Mouse (Mus musculus): Measurements from ENCODE around the gene Rnf187. TPM values are rescaled to one million over a fixed set of nuclear protein-coding genes. Genes with fewer than 3 reads are reported as not detected.

The Rnf187 gene
- total and polyA plus RNA-seq, 3 experiments, result 280 to 3,830 (median 337) TPM

DNA sequence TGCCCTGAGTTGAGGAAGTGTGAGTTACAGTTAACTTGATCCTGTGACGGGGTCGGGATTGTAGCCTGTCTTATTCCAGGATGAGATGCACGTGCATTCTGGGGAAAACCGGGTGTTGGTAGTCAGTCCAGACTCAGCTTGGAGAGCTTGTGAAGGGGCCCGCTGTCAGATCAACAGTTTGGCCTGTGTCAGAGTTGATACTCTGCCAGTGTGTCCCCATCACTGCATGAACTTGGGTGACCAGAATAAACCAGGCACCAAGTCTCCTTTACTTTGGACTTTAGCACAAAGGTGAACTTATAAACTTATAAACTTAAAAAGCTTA is 40.0 kb upstream of the Rnf187 start:
- peak; percentile 42; the same call in 1 of the 2 replicates for TF ChIP-seq SIN3A (IDR thresholded peaks at IDR 0.05; ENCODE audit: low read length)
- 0 out of 2 replicates have a peak, but pooled peaks have one; percentile 15 for TF ChIP-seq MYC (IDR thresholded peaks at IDR 0.05; ENCODE audit: low read depth, low read length)
- TF ChIP-seq POLR2AphosphoS5 (IDR thresholded peaks at IDR 0.05; ENCODE audit: borderline replicate concordance, low read depth, low read length), result no peak
- Histone ChIP-seq H3K36me3 (ENCODE audit: control insufficient read depth in 1 of 2, insufficient read depth in 2 of 2, low read length in 2 of 2) (peaks cover 6 to 22% of the 10 kb centered on the region in 2 experiments; a peak in 3 of 4 replicates), H3K27ac (ENCODE audit: control insufficient read depth, low read depth, low read length) (no peak overlapping the region), H3K4me3 (ENCODE audit: control insufficient read depth in 1 of 2, insufficient read depth in 1 of 2, low read depth in 2 of 2, low read length in 2 of 2) (peak overlapping the region; percentile 88 to 97), H3K4me1 (ENCODE audit: control insufficient read depth in 1 of 2, insufficient read depth in 2 of 2, low read length in 2 of 2) (peaks cover 15 to 18% of the 10 kb centered on the region in 2 experiments), H3K9ac (ENCODE audit: control insufficient read depth, low read depth, low read length, poor library complexity, severe bottlenecking) (peak overlapping the region; percentile 81), H3K9me3 (replicated peaks; ENCODE audit: insufficient read depth, low read length) (no peaks in the 10 kb centered on the region), H3K79me2 (ENCODE audit: control insufficient read depth, insufficient read depth, low read length, poor library complexity) (peaks cover 53% of the 10 kb centered on the region), H3K27me3 (ENCODE audit: control insufficient read depth in 1 of 2, insufficient read depth in 2 of 2, low read length in 2 of 2) (no peaks in the 10 kb centered on the region)
- no peak for DNase-seq (ENCODE audit: low read depth, low spot score)

- peak within 1 kb of the TSS; percentile 89 for H3K27ac ChIP-seq (ENCODE audit: control insufficient read depth, low read depth, low read length)
- peak within 1 kb of the TSS; percentile 81 for H3K9ac ChIP-seq (ENCODE audit: control insufficient read depth, low read depth, low read length, poor library complexity, severe bottlenecking)
- DNase-seq (ENCODE audit: low read depth, low spot score), result peak; percentile 92
- peaks cover 5 to 23% of the 10 kb centered on the region in 2 experiments; a peak in 3 of 4 replicates for H3K36me3 ChIP-seq (ENCODE audit: control insufficient read depth in 1 of 2, insufficient read depth in 2 of 2, low read length in 2 of 2)
- H3K79me2 ChIP-seq (ENCODE audit: control insufficient read depth, insufficient read depth, low read length, poor library complexity), result peaks cover 52% of the 10 kb centered on the region
- no peaks in the 10 kb centered on the region for H3K27me3 ChIP-seq (ENCODE audit: control insufficient read depth in 1 of 2, insufficient read depth in 2 of 2, low read length in 2 of 2)
- H3K4me1 ChIP-seq (ENCODE audit: control insufficient read depth in 1 of 2, insufficient read depth in 2 of 2, low read length in 2 of 2), result peaks cover 15 to 18% of the 10 kb centered on the region in 2 experiments
- TF ChIP-seq CHD1 (IDR thresholded peaks at IDR 0.05; ENCODE audit: low read depth, low read length) (no peak; the same call in 1 of the 2 replicates), TCF12 (IDR thresholded peaks at IDR 0.05; ENCODE audit: low read depth, low read length) (peak; percentile 59; the same call in 1 of the 2 replicates), GABPA (IDR thresholded peaks at IDR 0.05; ENCODE audit: low read depth, low read length) (0 out of 2 replicates have a peak, but pooled peaks have one; percentile 17), NELFE (IDR thresholded peaks at IDR 0.05; ENCODE audit: low read depth, low read length) (peak; percentile 96), MAZ (IDR thresholded peaks at IDR 0.05; ENCODE audit: low read depth, low read length) (peak; percentile 30; the same call in 1 of the 2 replicates), MYC (IDR thresholded peaks at IDR 0.05; ENCODE audit: low read depth, low read length) (0 out of 2 replicates have a peak, but pooled peaks have one; percentile 20), POLR2AphosphoS5 (IDR thresholded peaks at IDR 0.05; ENCODE audit: borderline replicate concordance, low read depth, low read length) (no peak), NRF1 (IDR thresholded peaks at IDR 0.05; ENCODE audit: insufficient read depth, low read depth, low read length, poor library complexity, severe bottlenecking) (0 out of 2 replicates have a peak, but pooled peaks have one; percentile 5), HCFC1 (IDR thresholded peaks at IDR 0.05; ENCODE audit: low read depth, low read length) (peak; percentile 89), ELF1 (IDR thresholded peaks at IDR 0.05; ENCODE audit: low read depth, low read length) (peak; percentile 95), MEF2A (IDR thresholded peaks at IDR 0.05; ENCODE audit: extremely low read depth, insufficient replicate concordance, low read depth, low read length, poor library complexity, severe bottlenecking) (no peak), SIN3A (IDR thresholded peaks at IDR 0.05; ENCODE audit: low read length) (peak; percentile 93), GATA1 (IDR thresholded peaks at IDR 0.05; ENCODE audit: low read depth, low read length) (no peak), TBP (IDR thresholded peaks at IDR 0.05; ENCODE audit: low read depth, low read length) (peak; percentile 91), POLR2AphosphoS2 (IDR thresholded peaks at IDR 0.05; ENCODE audit: low read length) (peak; percentile 93; the same call in 1 of the 2 replicates), MXI1 (IDR thresholded peaks at IDR 0.05; ENCODE audit: low read depth, low read length) (peak; percentile 50), ZC3H11A (IDR thresholded peaks at IDR 0.05; ENCODE audit: low read depth, low read length) (no peak), POLR2A (IDR thresholded peaks at IDR 0.05; ENCODE audit: control insufficient read depth in 1 of 2, insufficient read depth in 1 of 2, low read depth in 1 of 2, low read length in 2 of 2, poor library complexity in 1 of 2) (peak; percentile 78 to 96), ZNF384 (IDR thresholded peaks at IDR 0.05; ENCODE audit: low read depth, low read length) (peak; percentile 74), ZMIZ1 (IDR thresholded peaks at IDR 0.05; ENCODE audit: low read depth, low read length) (peak; percentile 83)
- no peaks in the 10 kb centered on the region for H3K9me3 ChIP-seq (replicated peaks; ENCODE audit: insufficient read depth, low read length)
- peak within 1 kb of the TSS; percentile 88 to 97 for H3K4me3 ChIP-seq (ENCODE audit: control insufficient read depth in 1 of 2, insufficient read depth in 1 of 2, low read depth in 2 of 2, low read length in 2 of 2)
These were observed 39.5 kb upstream of the Rnf187 start, which contains the start of gene Trim11 for GRCm38 (mm10) chr11:58978027-58978705. Trim11 (plus strand) TSS chr11:58978093.

All from MEL (cell line).